Mouse (Mus musculus) heart, embryonic 13.5 days (tissue): Measurements from ENCODE around the gene Olfr2. TPM values are rescaled to one million over a fixed set of nuclear protein-coding genes. Genes with fewer than 3 reads are reported as not detected.

Experiments used
- ATAC-seq: fragments of 200-750 bp; cut with Nextera tagmentation; 2 replicates; pipeline ENCODE4 v1.8.0; 2017; ENCODE audit warnings: moderate TSS enrichment; ENCODE audit not compliant: insufficient number of reproducible peaks, low FRiP score, low TSS enrichment; ENCODE audit errors: extremely low read depth
- H3K27ac ChIP-seq: fragments of 300-500 bp; sonication (generic); replicated peaks from 2 replicates; pipeline ENCODE4 v1.5.1; 2015; ENCODE audit warnings: moderate library complexity, mild to moderate bottlenecking, inconsistent platforms
- H3K27me3 ChIP-seq: fragments of 300-500 bp; sonication (generic); replicated peaks from 2 replicates; pipeline ENCODE4 v1.6.1; 2015; ENCODE audit warnings: mild to moderate bottlenecking, inconsistent platforms
- H3K36me3 ChIP-seq: fragments of 300-500 bp; sonication (generic); 2 replicates; pipeline ENCODE4 v1.6.1; 2015; ENCODE audit warnings: mild to moderate bottlenecking, inconsistent platforms
- H3K4me1 ChIP-seq: fragments of 300-500 bp; sonication (generic); 2 replicates; pipeline ENCODE4 v1.6.1; 2015; ENCODE audit warnings: inconsistent platforms
- H3K4me2 ChIP-seq: fragments of 300-500 bp; sonication (generic); 2 replicates; pipeline ENCODE4 v1.6.1; 2015; ENCODE audit warnings: inconsistent platforms, mild to moderate bottlenecking, moderate library complexity
- H3K4me3 ChIP-seq: fragments of 300-500 bp; sonication (generic); 2 replicates; pipeline ENCODE4 v1.5.1; 2015; ENCODE audit warnings: moderate library complexity, mild to moderate bottlenecking, inconsistent platforms
- H3K9ac ChIP-seq: fragments of 300-500 bp; sonication (generic); 2 replicates; pipeline ENCODE4 v1.6.1; 2015; ENCODE audit warnings: inconsistent platforms, mild to moderate bottlenecking, moderate library complexity
- H3K9me3 ChIP-seq: fragments of 300-500 bp; sonication (generic); 2 replicates; pipeline ENCODE4 v1.6.1; 2016; ENCODE audit warnings: inconsistent platforms
- WGBS: fragments of 180-500 bp; shearing (Covaris S2); methylation state at CpG from one replicate; pipeline ENCODE4 v1.1.7; 2015; ENCODE audit warnings: mixed read lengths; 5-methylcytosine and 5-hydroxymethylcytosine counted together
- polyA plus RNA-seq: library from polyadenylated mRNA; unstranded; fragments of >200 nt; fragmentation: Nextera tagmentation; extraction: Ambion mirVana; gene quantifications from 2 replicates; pipeline ENCODE4 v1.2.1, GENCODE M21; 2015

The Olfr2 gene
- polyA plus RNA-seq, 1 experiment from 2014 or later = not detected

GRCm38 (mm10) chr7:106963837-106964236, 42.0 kb downstream of the Olfr2 start, which contains the start of gene Olfr6:
Gene Olfr6, minus strand, starts transcription at chr7:106963937.
- Histone ChIP-seq H3K27me3 (no peaks in the 10 kb centered on the region), H3K4me3 (no peak within 1 kb of the TSS), H3K4me2 (no peak within 1 kb of the TSS), H3K9ac (no peak within 1 kb of the TSS), H3K36me3 (no peaks in the 10 kb centered on the region), H3K27ac (no peak within 1 kb of the TSS), H3K4me1 (no peaks in the 10 kb centered on the region), H3K9me3 (no peaks in the 10 kb centered on the region)
- no peak for ATAC-seq
- 76% methylated on average over 1 of the region's 1 CpGs for WGBS

GRCm38 (mm10) chr7:106948212-106948611, 57.7 kb downstream of the Olfr2 start, which contains the start of gene Olfr710:
Gene Olfr710, minus strand, starts transcription at chr7:106948312.
- no peak within 1 kb of the TSS for H3K27ac ChIP-seq
- H3K27me3 ChIP-seq = no peaks in the 10 kb centered on the region
- no peak within 1 kb of the TSS for H3K4me2 ChIP-seq
- 65% methylated on average over 3 of the region's 3 CpGs for WGBS
- no peak within 1 kb of the TSS for H3K4me3 ChIP-seq
- no peak within 1 kb of the TSS for H3K9ac ChIP-seq
- no peaks in the 10 kb centered on the region for H3K9me3 ChIP-seq
- no peaks in the 10 kb centered on the region for H3K4me1 ChIP-seq
- H3K36me3 ChIP-seq = no peaks in the 10 kb centered on the region
- no peak for ATAC-seq

Other genes starting within 250 kb of the Olfr2 start
- gene Olfr699, start 212.9 kb downstream of the Olfr2 start, polyA plus RNA-seq = not detected in 2 replicates
- not detected in 2 replicates for gene Olfr700, start 197.2 kb downstream of the Olfr2 start, polyA plus RNA-seq
- gene Olfr701, start 191.9 kb downstream of the Olfr2 start, polyA plus RNA-seq = not detected in 2 replicates
- gene Olfr702, start 172.2 kb downstream of the Olfr2 start, polyA plus RNA-seq = not detected in 2 replicates
- gene Olfr703, start 162.7 kb downstream of the Olfr2 start, polyA plus RNA-seq = not detected in 2 replicates
- gene Olfr704, start 142.9 kb downstream of the Olfr2 start, polyA plus RNA-seq = not detected in 2 replicates
- not detected in 2 replicates for gene Olfr705, start 129.2 kb downstream of the Olfr2 start, polyA plus RNA-seq
- gene Olfr706, start 117.9 kb downstream of the Olfr2 start, polyA plus RNA-seq = not detected in 2 replicates
- gene Olfr707, start 104.8 kb downstream of the Olfr2 start, polyA plus RNA-seq = not detected in 2 replicates
- gene Olfr1532-ps1, start 98.1 kb downstream of the Olfr2 start, polyA plus RNA-seq = not detected in 2 replicates
- not detected in 2 replicates for gene Olfr709-ps1, start 73.9 kb downstream of the Olfr2 start, polyA plus RNA-seq
- not detected in 2 replicates for gene Olfr710, start 57.8 kb downstream of the Olfr2 start, polyA plus RNA-seq
- not detected in 2 replicates for gene Olfr6, start 42.1 kb downstream of the Olfr2 start, polyA plus RNA-seq
- not detected in 2 replicates for gene Olfr711, start 30.6 kb downstream of the Olfr2 start, polyA plus RNA-seq
- not detected in 2 replicates for gene Olfr713, start 25.1 kb upstream of the Olfr2 start, polyA plus RNA-seq
- not detected in 2 replicates for gene Olfr714, start 64.9 kb upstream of the Olfr2 start, polyA plus RNA-seq
- gene Olfr17, start 87.1 kb upstream of the Olfr2 start, polyA plus RNA-seq = not detected in 2 replicates
- gene Olfr715b, start 104.3 kb upstream of the Olfr2 start, polyA plus RNA-seq = not detected in 2 replicates
- not detected in 2 replicates for gene Olfr715, start 125.0 kb upstream of the Olfr2 start, polyA plus RNA-seq
- gene Olfr716, start 132.3 kb upstream of the Olfr2 start, polyA plus RNA-seq = not detected in 2 replicates
- not detected in 2 replicates for gene Nlrp14, start 160.9 kb upstream of the Olfr2 start, polyA plus RNA-seq
- not detected in 2 replicates for gene Rbmxl2, start 203.4 kb upstream of the Olfr2 start, polyA plus RNA-seq